Mouse (Mus musculus) heart, embryonic 14.5 days (tissue): ENCODE measurements around the gene Gamt. TPM values are rescaled to one million over a fixed set of nuclear protein-coding genes. Genes with fewer than 3 reads are reported as not detected.
"Not testable (repeated sequence)": the region's sequence is repeated elsewhere in the genome, so short reads cannot be mapped to it uniquely, and the experiment has no call there.

Experiments used
- ATAC-seq: fragments of 200-750 bp; cut with Nextera tagmentation; 2 replicates; pipeline ENCODE4 v1.8.0; 2017; ENCODE audit warnings: low read depth, moderate TSS enrichment; ENCODE audit not compliant: insufficient number of reproducible peaks, insufficient read depth, low FRiP score
- H3K27ac ChIP-seq, 2 experiments: fragments of 200-500 bp in 1 of 2; fragments of 300-500 bp in 1 of 2; sonication (generic) in 1 of 2; replicated peaks in 1 of 2; 2 replicates each; pipeline ENCODE4 v1.5.1; 2012 to 2014; ENCODE audit warnings: low read depth in 2 of 2, low read length in 2 of 2, control low read depth in 1 of 2, mild to moderate bottlenecking in 1 of 2, mixed read lengths in 1 of 2; ENCODE audit not compliant: control insufficient read depth in 1 of 2, insufficient read depth in 1 of 2
- H3K27me3 ChIP-seq: fragments of 300-500 bp; sonication (generic); 2 replicates; pipeline ENCODE4 v1.6.1; 2014; ENCODE audit warnings: mild to moderate bottlenecking, low read length, control low read depth; ENCODE audit not compliant: control insufficient read depth, insufficient read depth
- H3K36me3 ChIP-seq: fragments of 300-500 bp; sonication (generic); 2 replicates; pipeline ENCODE4 v1.6.1; 2014; ENCODE audit warnings: mild to moderate bottlenecking, control low read depth, low read length, mixed read lengths; ENCODE audit not compliant: control insufficient read depth, insufficient read depth
- H3K4me1 ChIP-seq, 2 experiments: fragments of 200-500 bp in 1 of 2; fragments of 300-500 bp in 1 of 2; sonication (generic) in 1 of 2; 2 replicates each; pipeline ENCODE4 v1.6.1; 2012 to 2014; ENCODE audit warnings: low read length in 2 of 2, control low read depth in 1 of 2, mixed read lengths in 1 of 2; ENCODE audit not compliant: control insufficient read depth in 2 of 2, insufficient read depth in 2 of 2
- H3K4me2 ChIP-seq: fragments of 300-500 bp; sonication (generic); 2 replicates; pipeline ENCODE4 v1.6.1; 2014; ENCODE audit warnings: mild to moderate bottlenecking, low read length
- H3K4me3 ChIP-seq, 2 experiments: fragments of 200-500 bp in 1 of 2; fragments of 300-500 bp in 1 of 2; sonication (generic) in 1 of 2; 2 replicates each; pipeline ENCODE4 v1.5.1; 2012 to 2014; ENCODE audit warnings: low read length in 2 of 2, mild to moderate bottlenecking in 2 of 2, control low read depth in 1 of 2, low read depth in 1 of 2, moderate library complexity in 1 of 2; ENCODE audit not compliant: control insufficient read depth in 1 of 2, insufficient read depth in 1 of 2
- H3K9ac ChIP-seq: fragments of 300-500 bp; sonication (generic); 2 replicates; pipeline ENCODE4 v1.6.1; 2014; ENCODE audit warnings: mild to moderate bottlenecking, low read length
- H3K9me3 ChIP-seq: fragments of 300-500 bp; sonication (generic); 2 replicates; pipeline ENCODE4 v1.6.1; 2016; ENCODE audit warnings: low read length, control low read depth; ENCODE audit not compliant: control insufficient read depth
- WGBS: fragments of 180-500 bp; shearing (Covaris S2); extraction: QIAGEN DNeasy Blood & Tissue Kit; methylation state at CpG from one replicate; pipeline ENCODE4 v1.1.7; 2014; 5-methylcytosine and 5-hydroxymethylcytosine counted together
- polyA plus RNA-seq: library from polyadenylated mRNA; unstranded; fragments of >200 nt; fragmentation: Nextera tagmentation; extraction: Ambion mirVana; gene quantifications from 2 replicates; pipeline ENCODE4 v1.2.1, GENCODE M21; 2014

Gene Gamt
- polyA plus RNA-seq, 1 experiment from 2014 or later = 61.5 TPM

DNA sequence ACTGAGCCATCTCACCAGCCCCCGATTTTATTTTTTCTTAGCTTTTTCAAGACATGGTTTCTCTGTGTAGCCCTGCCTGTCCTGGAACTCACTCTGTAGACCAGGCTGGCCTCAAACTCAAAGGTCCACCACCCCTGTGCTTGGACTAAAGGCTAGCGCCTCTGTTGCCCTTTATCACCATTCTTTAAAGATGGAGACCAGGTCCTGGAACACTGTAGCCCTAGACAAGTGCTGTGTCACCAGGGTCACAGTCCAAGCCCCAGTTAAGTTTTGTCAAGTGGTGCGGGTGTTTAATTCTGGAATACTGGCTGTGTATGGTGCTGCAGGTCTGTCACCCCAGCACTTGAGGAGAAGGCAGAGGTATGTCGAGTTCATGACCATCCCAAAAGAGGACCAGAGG is 23.8 kb downstream of the Gamt start:
- Histone ChIP-seq H3K9me3 (no peaks in the 10 kb centered on the region), H3K9ac (no peak overlapping the region), H3K4me3 (no peak overlapping the region), H3K36me3 (peaks cover 100% of the 10 kb centered on the region), H3K27ac (no peak overlapping the region), H3K27me3 (no peaks in the 10 kb centered on the region), H3K4me1 (peaks cover 4 to 12% of the 10 kb centered on the region in 2 experiments), H3K4me2 (no peak overlapping the region)
- ATAC-seq = no peak
- 85% methylated on average over 4 of the region's 4 CpGs for WGBS

DNA sequence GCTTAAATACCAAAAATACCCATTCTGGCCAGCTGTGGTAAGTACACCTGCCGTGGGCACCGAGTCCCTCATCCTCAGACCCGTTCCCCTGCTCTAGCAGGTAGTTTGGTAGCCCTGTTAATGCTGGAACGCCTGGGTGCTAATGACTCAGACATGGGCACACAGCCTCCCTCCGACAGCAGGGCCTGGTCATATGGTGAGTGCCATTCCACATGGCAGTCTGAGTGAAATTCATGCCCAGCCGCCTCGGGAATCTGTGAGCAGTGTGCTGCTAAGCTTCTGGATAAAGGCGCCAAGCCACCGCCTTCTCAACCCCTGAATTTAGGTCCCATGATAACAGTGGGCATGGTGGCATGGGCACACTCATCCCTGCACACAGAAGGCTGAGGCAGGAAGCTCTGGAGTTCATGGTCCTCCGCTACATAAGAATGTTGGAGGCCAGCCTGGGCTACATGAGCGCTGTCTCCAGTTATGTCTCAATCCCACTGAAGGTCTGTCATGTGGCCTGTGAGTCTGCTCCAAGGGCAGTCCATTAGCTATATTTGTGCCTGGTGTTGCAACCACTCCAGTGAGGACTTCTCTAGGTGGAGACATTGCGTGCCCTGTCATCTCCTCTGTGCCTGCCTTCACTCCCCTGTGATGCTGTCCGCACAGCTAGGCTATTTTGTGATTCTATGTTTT is 24.5 kb downstream of the Gamt start:
- Histone ChIP-seq H3K9me3 (no peaks in the 10 kb centered on the region), H3K4me1 (peaks cover 0 to 6% of the 10 kb centered on the region in 2 experiments; a peak in 1 of 4 replicates), H3K36me3 (peaks cover 100% of the 10 kb centered on the region), H3K27ac (no peak overlapping the region), H3K27me3 (no peaks in the 10 kb centered on the region), H3K4me2 (no peak overlapping the region), H3K9ac (no peak overlapping the region), H3K4me3 (no peak overlapping the region)
- no peak for ATAC-seq
- WGBS = 93% methylated on average over 13 of the region's 13 CpGs

DNA sequence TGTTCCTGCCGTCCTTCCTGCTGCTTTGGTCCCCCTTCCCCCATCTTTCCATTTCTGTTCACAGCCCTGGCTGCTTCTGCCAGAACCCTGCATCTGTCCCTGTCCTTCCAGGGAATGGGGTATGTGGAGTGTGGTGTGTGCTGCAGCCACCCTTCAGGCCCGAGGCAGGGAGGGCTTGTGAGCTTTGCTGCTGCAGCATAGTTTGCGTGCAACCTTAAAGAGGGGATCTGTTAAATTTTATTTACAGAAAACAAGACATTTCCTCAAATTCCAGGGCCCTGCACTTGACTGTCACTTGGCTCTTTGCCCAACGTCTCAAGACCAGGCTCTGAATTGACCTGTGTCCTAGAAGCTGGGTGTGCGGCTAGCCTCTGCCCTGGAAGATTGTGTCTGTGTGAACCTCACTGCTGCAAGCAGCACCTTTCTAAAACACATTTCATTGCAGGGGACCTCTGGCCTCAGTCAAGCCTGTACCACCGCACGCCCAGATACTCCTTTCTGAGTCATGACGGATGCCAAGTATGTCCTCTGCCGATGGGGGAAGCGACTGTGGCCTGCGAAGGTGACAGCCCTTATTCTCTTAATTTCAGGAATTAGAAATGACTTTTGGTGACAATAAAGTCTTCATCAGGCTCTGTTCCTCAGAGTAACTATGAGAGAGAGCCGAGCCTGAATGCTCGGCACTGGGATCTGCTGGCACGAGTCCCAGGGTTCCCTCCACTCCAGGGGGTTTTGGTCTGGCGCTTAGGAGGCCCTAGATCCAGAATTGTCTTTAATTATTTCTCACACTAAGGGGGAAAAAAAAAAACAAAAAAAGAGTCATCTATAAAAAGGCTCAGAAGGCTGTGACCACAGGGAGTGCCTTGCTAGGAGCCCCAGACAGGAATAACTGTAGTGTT is 32.7 kb downstream of the Gamt start:
- Histone ChIP-seq H3K27me3 (no peaks in the 10 kb centered on the region), H3K27ac (peak overlapping the region; percentile 45 to 90; a peak in 3 of 4 replicates), H3K9me3 (no peaks in the 10 kb centered on the region), H3K4me1 (peaks cover 13 to 26% of the 10 kb centered on the region in 2 experiments), H3K4me2 (peak overlapping the region; percentile 98), H3K36me3 (peaks cover 48% of the 10 kb centered on the region), H3K9ac (peak overlapping the region; percentile 95), H3K4me3 (peak overlapping the region; percentile 75 to 85)
- WGBS = 41% methylated on average over 15 of the region's 15 CpGs
- no peak for ATAC-seq

DNA sequence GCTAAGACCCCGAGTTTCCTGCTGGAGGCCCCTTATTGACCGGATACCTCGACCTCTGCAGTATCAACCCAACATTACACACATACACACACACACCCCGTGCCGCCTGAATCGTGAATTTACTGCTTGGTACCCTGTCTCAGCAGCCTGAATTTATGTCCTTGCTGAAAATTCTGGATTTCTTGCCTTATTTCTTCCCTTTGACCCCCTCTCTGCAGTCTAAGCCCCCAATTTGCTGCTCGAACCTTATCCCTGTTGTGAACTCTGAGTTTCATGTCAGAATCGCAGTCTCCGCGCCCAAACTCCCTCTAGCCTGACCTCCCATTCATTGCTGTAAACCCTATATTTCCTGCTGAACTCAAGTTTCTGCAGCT is 33.7 kb downstream of the Gamt start:
- ATAC-seq = no peak
- Histone ChIP-seq H3K9ac (peak overlapping the region; percentile 95), H3K27ac (peak overlapping the region; percentile 57 to 90), H3K9me3 (no peaks in the 10 kb centered on the region), H3K4me1 (peaks cover 13 to 26% of the 10 kb centered on the region in 2 experiments), H3K4me3 (peak overlapping the region; percentile 75 to 85), H3K36me3 (peaks cover 38% of the 10 kb centered on the region), H3K4me2 (peak overlapping the region; percentile 98), H3K27me3 (no peaks in the 10 kb centered on the region)
- WGBS = 9% methylated on average over 10 of the region's 10 CpGs

DNA sequence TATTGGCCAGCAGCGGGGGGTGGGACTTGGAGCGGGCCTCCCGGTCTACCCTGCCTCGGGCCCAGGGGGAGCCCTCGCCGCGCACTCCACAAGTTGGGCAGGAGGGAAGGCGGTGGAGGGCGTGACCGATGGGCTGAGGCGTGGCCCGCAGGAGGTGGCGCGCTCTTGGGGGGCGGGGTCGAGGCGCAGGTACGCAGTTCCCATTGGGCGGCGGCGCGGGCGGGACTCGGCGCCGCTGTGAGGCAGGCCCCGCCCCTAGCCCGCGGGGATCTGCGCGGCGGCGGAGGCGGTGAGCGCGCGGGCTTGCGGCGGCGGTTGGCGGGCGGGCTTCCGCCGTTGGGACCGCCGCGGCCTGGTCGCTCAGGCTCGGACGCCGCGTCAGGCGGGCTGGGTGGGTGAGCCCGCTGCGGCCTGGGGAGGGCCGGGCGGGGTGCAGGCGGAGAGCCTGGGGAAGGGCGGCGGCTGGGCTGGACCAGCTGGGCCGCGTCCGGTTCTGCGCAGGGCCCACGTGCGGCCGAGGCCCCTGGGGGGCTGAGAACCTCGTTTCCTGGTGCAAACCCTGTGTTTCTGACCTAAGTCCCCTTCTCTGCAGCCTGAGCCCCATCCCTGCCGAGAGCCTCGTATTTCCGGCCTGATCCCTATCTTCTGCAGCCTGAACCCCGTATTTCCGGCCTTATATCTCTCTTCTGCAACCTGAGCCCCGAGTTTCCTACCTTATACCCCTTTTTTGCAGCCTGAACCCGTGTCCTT is 34.2 kb downstream of the Gamt start, which contains the start of gene Mum1:
Gene Mum1 (plus strand): TSS at position 19 of the 750 bp plus-strand sequence.
- Histone ChIP-seq H3K27me3 (no peaks in the 10 kb centered on the region), H3K4me3 (peak within 1 kb of the TSS; percentile 75 to 85), H3K27ac (peak within 1 kb of the TSS; percentile 90 to 93), H3K36me3 (peaks cover 32% of the 10 kb centered on the region), H3K4me2 (peak within 1 kb of the TSS; percentile 98), H3K9ac (peak within 1 kb of the TSS; percentile 95), H3K4me1 (peaks cover 14 to 26% of the 10 kb centered on the region in 2 experiments), H3K9me3 (no peaks in the 10 kb centered on the region)
- under 1% methylated on average over 44 of the region's 75 CpGs for WGBS
- peak; percentile 99 for ATAC-seq

DNA sequence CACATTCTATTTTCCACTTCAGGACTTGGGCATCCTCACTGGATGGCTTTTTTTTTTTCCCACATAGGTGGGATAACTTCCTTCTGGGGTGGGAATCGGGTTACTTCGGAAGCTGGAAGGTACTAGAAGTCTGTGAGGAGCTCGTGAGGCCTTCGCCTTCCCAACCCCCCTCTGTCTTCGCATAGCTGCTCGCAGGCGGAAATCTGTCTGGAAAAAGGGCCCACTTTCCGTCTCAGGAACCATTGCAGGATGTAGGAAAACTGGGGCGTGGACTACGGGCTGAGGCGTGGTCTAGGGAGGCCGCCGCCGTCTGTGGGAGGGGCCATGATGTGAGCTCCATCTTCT is 34.8 kb downstream of the Gamt start:
- Histone ChIP-seq H3K4me3 (peak overlapping the region; percentile 75 to 85), H3K9me3 (no peaks in the 10 kb centered on the region), H3K36me3 (peaks cover 27% of the 10 kb centered on the region), H3K4me1 (peaks cover 18 to 26% of the 10 kb centered on the region in 2 experiments), H3K9ac (peak overlapping the region; percentile 71), H3K27ac (peak overlapping the region; percentile 90 to 93), H3K4me2 (peak overlapping the region; percentile 98), H3K27me3 (no peaks in the 10 kb centered on the region)
- WGBS = 1% methylated on average over 14 of the region's 14 CpGs
- ATAC-seq = no peak

DNA sequence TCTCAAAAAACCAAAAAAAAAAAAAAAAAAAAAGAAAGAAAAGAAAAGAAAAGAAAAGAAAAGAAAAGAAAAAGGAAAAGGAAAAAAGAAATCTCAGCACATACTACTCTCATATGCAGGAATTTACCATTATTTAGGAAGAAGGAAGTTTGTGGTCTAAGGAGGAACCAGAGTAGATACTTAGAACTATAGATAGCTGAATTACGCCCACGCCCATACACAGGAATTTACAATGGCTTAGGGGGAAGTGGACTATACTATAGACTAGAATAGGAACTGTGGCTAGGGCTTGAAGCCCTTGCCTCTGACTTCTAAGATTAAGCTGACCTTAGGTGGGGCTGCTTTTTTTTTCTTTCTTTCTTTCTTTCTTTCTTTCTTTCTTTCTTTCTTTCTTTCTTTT is 37.7 kb downstream of the Gamt start:
- H3K27me3 ChIP-seq, H3K9ac ChIP-seq, H3K27ac ChIP-seq, H3K9me3 ChIP-seq, H3K36me3 ChIP-seq, ATAC-seq, H3K4me3 ChIP-seq, H3K4me2 ChIP-seq: not testable (repeated sequence)
- WGBS = 82% methylated on average over 2 of the region's 2 CpGs
- peaks cover 18 to 20% of the 10 kb centered on the region in 2 experiments for H3K4me1 ChIP-seq
